Mouse (Mus musculus): ENCODE measurements around the gene Acvr2a.
A peak's percentile ranks its signal among the peaks of the same experiment; 100 is the strongest.
"Not testable (repeated sequence)": the region's sequence is repeated elsewhere in the genome, so short reads cannot be mapped to it uniquely, and the experiment has no call there.

Gene Acvr2a

GRCm38 (mm10) chr2:48813371-48814222 is at the start of gene Acvr2a:
Gene Acvr2a (plus strand): TSS chr2:48814109.
- peak; percentile 68 for DNase-seq (ENCODE audit: low spot score)

- no peak for DNase-seq (ENCODE audit: low spot score)
Measured at GRCm38 (mm10) chr2:48766513-48766912, 47.4 kb upstream of the Acvr2a start.

GRCm38 (mm10) chr2:48767778-48768177 is 46.1 kb upstream of the Acvr2a start:
- DNase-seq (ENCODE audit: low spot score) = no peak

- no peak for DNase-seq (ENCODE audit: low spot score)
Measured at GRCm38 (mm10) chr2:48768219-48768618, 45.7 kb upstream of the Acvr2a start.

GRCm38 (mm10) chr2:48770100-48770499 is 43.8 kb upstream of the Acvr2a start:
- DNase-seq (ENCODE audit: low spot score) = no peak

GRCm38 (mm10) chr2:48770634-48771033 is 43.3 kb upstream of the Acvr2a start:
- no peak for DNase-seq (ENCODE audit: low spot score)

GRCm38 (mm10) chr2:48775281-48775680 is 38.6 kb upstream of the Acvr2a start:
- DNase-seq (ENCODE audit: low spot score) = no peak

GRCm38 (mm10) chr2:48788901-48789300 is 25.0 kb upstream of the Acvr2a start:
- no peak for DNase-seq (ENCODE audit: low spot score)

GRCm38 (mm10) chr2:48814223-48815038 is 522 bp downstream of the Acvr2a start:
- DNase-seq (ENCODE audit: low spot score) = no peak

GRCm38 (mm10) chr2:48815039-48815590 is 1.2 kb downstream of the Acvr2a start:
- DNase-seq (ENCODE audit: low spot score) = no peak

GRCm38 (mm10) chr2:48816141-48817028 is 2.5 kb downstream of the Acvr2a start:
- no peak for DNase-seq (ENCODE audit: low spot score)

GRCm38 (mm10) chr2:48825878-48826277 is 12.0 kb downstream of the Acvr2a start:
- DNase-seq (ENCODE audit: low spot score) = no peak

GRCm38 (mm10) chr2:48826380-48826779 is 12.5 kb downstream of the Acvr2a start:
- DNase-seq (ENCODE audit: low spot score) = no peak

- DNase-seq (ENCODE audit: low spot score) = no peak
Measured at GRCm38 (mm10) chr2:48830492-48830891, 16.6 kb downstream of the Acvr2a start.

- no peak for DNase-seq (ENCODE audit: low spot score)
Measured at GRCm38 (mm10) chr2:48832305-48832704, 18.4 kb downstream of the Acvr2a start.

- DNase-seq (ENCODE audit: low spot score) = no peak
Measured at GRCm38 (mm10) chr2:48833884-48834450, 20.1 kb downstream of the Acvr2a start.

- DNase-seq (ENCODE audit: low spot score) = no peak
Measured at GRCm38 (mm10) chr2:48841611-48842470, 27.9 kb downstream of the Acvr2a start.

- DNase-seq (ENCODE audit: low spot score) = no peak
Measured at GRCm38 (mm10) chr2:48846689-48847398, 32.9 kb downstream of the Acvr2a start.

- DNase-seq (ENCODE audit: low spot score) = not testable (repeated sequence)
Measured at GRCm38 (mm10) chr2:48865596-48865995, 51.7 kb downstream of the Acvr2a start.

Data from layer of hippocampus, adult 9-10 months (tissue).